Mouse (Mus musculus): ENCODE measurements around the gene Fam171b. TPM values are rescaled to one million over a fixed set of nuclear protein-coding genes. Genes with fewer than 3 reads are reported as not detected.

The Fam171b gene
- polyA plus RNA-seq, 1 experiment from 2014 or later: 2.5 TPM

DNA sequence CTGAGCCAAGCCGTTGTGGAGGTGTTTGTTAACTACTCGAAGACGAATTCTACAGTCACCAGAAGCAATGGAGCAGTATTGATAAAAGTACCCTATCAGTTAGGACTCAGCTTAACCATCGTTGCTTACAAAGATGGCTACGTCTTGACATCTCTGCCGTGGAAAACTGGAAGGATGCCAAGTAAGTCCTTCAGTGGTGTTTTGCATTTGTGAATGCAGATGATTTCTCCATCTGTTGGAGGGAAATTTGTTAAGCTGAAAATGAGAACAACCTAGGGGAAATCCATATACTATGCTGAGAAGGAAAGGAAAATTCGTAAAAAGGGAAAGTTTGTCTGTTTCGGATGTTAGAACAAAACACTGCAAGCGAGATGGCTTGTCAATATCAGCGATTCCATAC is 41.0 kb downstream of the Fam171b start:
- Histone ChIP-seq H3K9ac (ENCODE audit: low read depth, low read length) (no peak overlapping the region), H3K4me2 (ENCODE audit: low read length) (no peak overlapping the region), H3K27ac (no peak overlapping the region), H3K4me1 (replicated peaks; ENCODE audit: insufficient read depth, low read length) (no peaks in the 10 kb centered on the region), H3K9me3 (replicated peaks; ENCODE audit: low read length) (no peaks in the 10 kb centered on the region), H3K27me3 (ENCODE audit: insufficient read depth, low read length) (no peaks in the 10 kb centered on the region), H3K4me3 (replicated peaks; ENCODE audit: low read depth, low read length) (no peak overlapping the region), H3K36me3 (ENCODE audit: insufficient read depth, low read length) (no peaks in the 10 kb centered on the region)
- DNase-seq (ENCODE audit: low spot score) (no peak), ATAC-seq (replicated peaks; ENCODE audit: low FRiP score, low read depth) (no peak)
- TF ChIP-seq CTCF (IDR thresholded peaks at IDR 0.05; ENCODE audit: low read depth): no peak
- WGBS: 91% methylated on average over 10 of the region's 10 CpGs

DNA sequence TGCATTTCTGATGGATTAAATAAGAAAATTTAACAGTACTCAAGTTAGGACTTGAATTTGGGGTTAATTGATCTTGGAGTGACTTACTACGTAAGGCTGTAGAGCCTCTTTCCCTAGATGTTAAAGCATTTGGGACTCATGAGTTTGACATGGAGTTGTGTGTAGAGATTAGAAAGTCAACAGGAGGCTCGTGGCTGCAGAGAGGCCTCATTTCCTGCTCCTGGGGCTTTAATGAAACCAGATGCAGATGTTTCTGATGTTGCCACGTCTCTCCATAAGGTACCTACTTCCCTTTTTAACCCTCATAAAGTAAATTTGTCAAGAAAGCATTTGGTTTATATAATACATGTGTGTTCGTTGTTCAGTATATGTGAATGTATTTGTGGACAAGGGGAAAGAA is 43.8 kb downstream of the Fam171b start:
- no peak overlapping the region for H3K4me2 ChIP-seq (ENCODE audit: low read length)
- H3K27ac ChIP-seq: no peak overlapping the region
- 55% methylated on average over 4 of the region's 4 CpGs for WGBS
- H3K4me1 ChIP-seq (replicated peaks; ENCODE audit: insufficient read depth, low read length): no peaks in the 10 kb centered on the region
- DNase-seq (ENCODE audit: low spot score): no peak
- no peaks in the 10 kb centered on the region for H3K27me3 ChIP-seq (ENCODE audit: insufficient read depth, low read length)
- no peak for TF ChIP-seq CTCF (IDR thresholded peaks at IDR 0.05; ENCODE audit: low read depth)
- no peak overlapping the region for H3K9ac ChIP-seq (ENCODE audit: low read depth, low read length)
- no peaks in the 10 kb centered on the region for H3K36me3 ChIP-seq (ENCODE audit: insufficient read depth, low read length)
- H3K9me3 ChIP-seq (replicated peaks; ENCODE audit: low read length): no peaks in the 10 kb centered on the region
- no peak for ATAC-seq (replicated peaks; ENCODE audit: low FRiP score, low read depth)
- no peak overlapping the region for H3K4me3 ChIP-seq (replicated peaks; ENCODE audit: low read depth, low read length)

DNA sequence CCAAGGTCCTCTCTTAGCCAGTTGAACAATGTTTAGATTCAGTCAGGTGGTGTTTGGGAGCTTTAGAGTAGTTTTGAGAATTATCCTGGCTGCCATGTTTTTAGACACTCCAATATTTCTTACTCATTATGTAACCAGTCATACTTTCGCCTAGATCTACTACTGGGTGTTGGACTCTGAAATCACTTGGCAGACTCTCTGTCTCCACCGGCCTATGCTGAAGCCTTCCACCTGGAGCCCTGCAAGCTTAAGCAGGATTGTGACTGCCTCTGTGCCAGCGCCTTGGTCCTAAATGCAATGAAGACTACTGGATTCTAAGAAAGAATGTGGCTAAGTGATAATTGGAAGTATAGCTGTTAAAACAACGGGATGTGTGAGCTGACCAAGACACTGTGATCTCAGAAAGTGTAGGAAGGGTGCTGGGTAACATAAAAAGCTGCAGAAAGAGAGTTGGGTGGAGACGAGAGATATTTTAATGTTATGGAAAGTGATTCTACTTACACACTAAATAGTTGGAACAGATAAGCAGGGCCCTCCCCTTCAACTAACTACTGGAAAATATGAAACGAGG is 71.5 kb downstream of the Fam171b start:
- WGBS: 74% methylated on average over 6 of the region's 6 CpGs
- Histone ChIP-seq H3K9me3 (replicated peaks; ENCODE audit: low read length) (no peaks in the 10 kb centered on the region), H3K4me3 (replicated peaks; ENCODE audit: low read depth, low read length) (no peak overlapping the region), H3K9ac (ENCODE audit: low read depth, low read length) (no peak overlapping the region), H3K4me2 (ENCODE audit: low read length) (no peak overlapping the region), H3K36me3 (ENCODE audit: insufficient read depth, low read length) (no peaks in the 10 kb centered on the region), H3K4me1 (replicated peaks; ENCODE audit: insufficient read depth, low read length) (no peaks in the 10 kb centered on the region), H3K27me3 (ENCODE audit: insufficient read depth, low read length) (no peaks in the 10 kb centered on the region), H3K27ac (no peak overlapping the region)
- DNase-seq (ENCODE audit: low spot score) (no peak), ATAC-seq (replicated peaks; ENCODE audit: low FRiP score, low read depth) (no peak)
- TF ChIP-seq CTCF (IDR thresholded peaks at IDR 0.05; ENCODE audit: low read depth): no peak

DNA sequence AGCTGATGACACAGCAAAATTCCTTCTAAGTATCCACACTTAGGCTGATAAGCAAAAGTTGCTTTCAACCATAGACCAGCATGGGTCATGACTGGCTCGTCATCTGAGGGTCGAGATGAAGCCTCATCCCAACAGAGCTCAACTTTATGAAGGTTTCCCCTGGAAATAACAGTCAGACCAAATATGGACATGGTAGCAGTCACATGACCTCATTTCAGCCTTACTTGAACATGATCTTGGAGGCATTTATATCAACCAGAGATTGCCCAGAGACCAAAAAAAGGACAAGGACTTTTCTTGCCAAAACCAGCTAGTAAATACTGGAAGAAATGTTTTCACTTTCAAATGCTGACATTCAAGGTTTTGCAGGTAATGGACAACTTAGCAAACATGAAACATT is 81.3 kb downstream of the Fam171b start:
- ATAC-seq (replicated peaks; ENCODE audit: low FRiP score, low read depth) (no peak), DNase-seq (ENCODE audit: low spot score) (no peak)
- H3K9ac ChIP-seq (ENCODE audit: low read depth, low read length): no peak overlapping the region
- no peaks in the 10 kb centered on the region for H3K4me1 ChIP-seq (replicated peaks; ENCODE audit: insufficient read depth, low read length)
- TF ChIP-seq CTCF (IDR thresholded peaks at IDR 0.05; ENCODE audit: low read depth): no peak
- no peak overlapping the region for H3K4me2 ChIP-seq (ENCODE audit: low read length)
- 92% methylated on average over 2 of the region's 2 CpGs for WGBS
- no peaks in the 10 kb centered on the region for H3K9me3 ChIP-seq (replicated peaks; ENCODE audit: low read length)
- H3K27me3 ChIP-seq (ENCODE audit: insufficient read depth, low read length): no peaks in the 10 kb centered on the region
- no peaks in the 10 kb centered on the region for H3K36me3 ChIP-seq (ENCODE audit: insufficient read depth, low read length)
- no peak overlapping the region for H3K27ac ChIP-seq
- H3K4me3 ChIP-seq (replicated peaks; ENCODE audit: low read depth, low read length): no peak overlapping the region

DNA sequence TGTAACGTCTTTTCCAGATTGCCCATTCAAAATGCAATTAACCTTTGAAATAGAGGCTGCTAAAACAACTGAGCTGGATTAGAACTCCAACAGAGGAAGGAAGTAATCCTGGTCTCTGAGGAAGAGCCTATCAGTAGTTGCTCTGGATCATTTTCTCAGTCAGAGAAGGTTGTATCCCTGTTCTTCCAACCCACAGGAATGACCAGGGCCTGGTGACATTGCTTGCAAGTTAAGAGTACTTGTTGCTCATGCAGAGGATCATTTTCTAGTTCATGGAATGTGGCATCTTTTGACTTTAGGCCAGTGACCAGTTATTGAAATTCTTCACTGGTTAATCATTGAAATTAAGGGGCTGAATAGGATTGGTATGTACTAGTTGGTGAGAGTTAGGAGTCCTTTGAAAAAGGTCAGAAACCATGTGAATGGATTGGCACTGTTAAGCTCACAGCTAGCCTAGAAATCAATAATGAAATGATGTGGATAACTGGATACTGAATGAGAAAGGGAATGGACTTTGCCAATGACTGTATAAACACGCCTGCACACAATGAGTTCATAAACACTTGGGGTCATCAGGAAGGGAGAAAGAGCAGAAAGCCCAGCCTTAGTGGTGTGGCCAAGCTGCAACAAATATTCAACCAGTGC is 89.6 kb downstream of the Fam171b start:
- no peaks in the 10 kb centered on the region for H3K9me3 ChIP-seq (replicated peaks; ENCODE audit: low read length)
- DNase-seq (ENCODE audit: low spot score) (no peak), ATAC-seq (replicated peaks; ENCODE audit: low FRiP score, low read depth) (0 out of 2 replicates have a peak, but pooled peaks have one; percentile 43)
- H3K4me1 ChIP-seq (replicated peaks; ENCODE audit: insufficient read depth, low read length): no peaks in the 10 kb centered on the region
- H3K4me3 ChIP-seq (replicated peaks; ENCODE audit: low read depth, low read length): no peak overlapping the region
- TF ChIP-seq CTCF (IDR thresholded peaks at IDR 0.05; ENCODE audit: low read depth): no peak
- H3K27ac ChIP-seq: no peak overlapping the region
- H3K36me3 ChIP-seq (ENCODE audit: insufficient read depth, low read length): no peaks in the 10 kb centered on the region
- H3K9ac ChIP-seq (ENCODE audit: low read depth, low read length): no peak overlapping the region
- H3K4me2 ChIP-seq (ENCODE audit: low read length): no peak overlapping the region
- H3K27me3 ChIP-seq (ENCODE audit: insufficient read depth, low read length): no peaks in the 10 kb centered on the region
- WGBS: 69% methylated on average over 2 of the region's 2 CpGs

DNA sequence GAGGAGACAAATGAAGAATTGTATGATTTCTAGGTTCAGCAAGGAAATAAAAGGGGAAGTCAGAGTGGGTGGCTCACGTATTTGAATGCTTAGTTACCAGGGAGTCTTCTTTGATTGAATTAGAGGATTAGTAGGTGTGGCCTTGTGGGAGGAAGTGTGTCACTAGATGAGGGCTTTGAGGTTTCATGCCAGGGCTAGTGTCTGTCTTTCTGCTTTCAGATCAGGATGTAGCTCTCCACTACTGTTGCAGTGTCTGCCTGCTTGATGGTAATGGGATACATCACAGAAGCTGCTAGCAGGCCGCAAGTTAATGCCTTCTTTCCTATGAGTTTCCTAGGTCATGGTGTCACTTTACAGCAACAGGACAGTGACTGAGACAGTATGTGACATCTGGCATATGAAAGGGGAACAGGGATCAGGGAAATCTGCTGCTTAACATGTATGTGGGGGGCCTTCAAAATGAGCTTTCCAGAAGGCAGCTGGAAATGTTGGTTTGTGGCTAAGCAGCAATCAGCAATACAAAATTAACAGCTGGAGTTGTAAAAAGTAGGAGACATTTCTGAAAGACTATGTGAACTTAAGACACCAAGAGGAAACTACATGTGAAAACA is 117.1 kb downstream of the Fam171b start:
- ATAC-seq (replicated peaks; ENCODE audit: low FRiP score, low read depth) (no peak), DNase-seq (ENCODE audit: low spot score) (peak; percentile 21)
- Histone ChIP-seq H3K9ac (ENCODE audit: low read depth, low read length) (no peak overlapping the region), H3K4me3 (replicated peaks; ENCODE audit: low read depth, low read length) (no peak overlapping the region), H3K36me3 (ENCODE audit: insufficient read depth, low read length) (no peaks in the 10 kb centered on the region), H3K9me3 (replicated peaks; ENCODE audit: low read length) (no peaks in the 10 kb centered on the region), H3K4me2 (ENCODE audit: low read length) (no peak overlapping the region), H3K4me1 (replicated peaks; ENCODE audit: insufficient read depth, low read length) (no peaks in the 10 kb centered on the region), H3K27ac (no peak overlapping the region), H3K27me3 (ENCODE audit: insufficient read depth, low read length) (no peaks in the 10 kb centered on the region)
- no peak for TF ChIP-seq CTCF (IDR thresholded peaks at IDR 0.05; ENCODE audit: low read depth)
- WGBS: 31% methylated on average over 2 of the region's 2 CpGs

Other genes starting within 250 kb of the Fam171b start
- 158 and 160 TPM in 2 replicates for gene Zc3h15, start 168.2 kb upstream of the Fam171b start, polyA plus RNA-seq (2015; fragmentation: Nextera tagmentation; extraction: Ambion mirVana)
- 164 and 165 TPM in 2 replicates for gene Itgav, start 88.2 kb upstream of the Fam171b start, polyA plus RNA-seq (2015; fragmentation: Nextera tagmentation; extraction: Ambion mirVana)
- not detected in 2 replicates for gene Zswim2, start 128.6 kb downstream of the Fam171b start, polyA plus RNA-seq (2015; fragmentation: Nextera tagmentation; extraction: Ambion mirVana)
- gene Gm13698, start 143.1 kb downstream of the Fam171b start, polyA plus RNA-seq (2015; fragmentation: Nextera tagmentation; extraction: Ambion mirVana): not detected in 2 replicates
- gene Gm13693, start 148.9 kb downstream of the Fam171b start, polyA plus RNA-seq (2015; fragmentation: Nextera tagmentation; extraction: Ambion mirVana): not detected in 2 replicates
- gene Gm13695, start 154.7 kb downstream of the Fam171b start, polyA plus RNA-seq (2015; fragmentation: Nextera tagmentation; extraction: Ambion mirVana): not detected in 2 replicates
- gene Gm13696, start 160.5 kb downstream of the Fam171b start, polyA plus RNA-seq (2015; fragmentation: Nextera tagmentation; extraction: Ambion mirVana): not detected in 2 replicates
- gene Gm13694, start 166.3 kb downstream of the Fam171b start, polyA plus RNA-seq (2015; fragmentation: Nextera tagmentation; extraction: Ambion mirVana): not detected in 2 replicates
- gene Gm13697, start 172.1 kb downstream of the Fam171b start, polyA plus RNA-seq (2015; fragmentation: Nextera tagmentation; extraction: Ambion mirVana): not detected in 2 replicates
- not detected in 2 replicates for gene Gm13691, start 177.9 kb downstream of the Fam171b start, polyA plus RNA-seq (2015; fragmentation: Nextera tagmentation; extraction: Ambion mirVana)